Mouse (Mus musculus) ES-E14 (cell line): Measurements from ENCODE around the gene Fsd2. TPM values are rescaled to one million over a fixed set of nuclear protein-coding genes. Genes with fewer than 3 reads are reported as not detected.

Experiments used
- DNase-seq: peaks from one replicate; pipeline ENCODE4 v3.0.0-alpha.2; 2013; ENCODE audit warnings: low read depth, low spot score
- H3K27ac ChIP-seq: 2 replicates; pipeline ENCODE4 v1.5.1; 2012; ENCODE audit warnings: low read depth, mild to moderate bottlenecking, low read length, moderate library complexity, mixed read lengths; ENCODE audit not compliant: poor library complexity, insufficient read depth, severe bottlenecking
- H3K36me3 ChIP-seq: 2 replicates; pipeline ENCODE4 v1.6.1; 2012; ENCODE audit warnings: mild to moderate bottlenecking, low read length, moderate library complexity, mixed read lengths; ENCODE audit not compliant: control insufficient read depth, poor library complexity, insufficient read depth, severe bottlenecking
- H3K4me1 ChIP-seq, 2 experiments: fragments of 150-350 bp in 1 of 2; sonication (generic) in 1 of 2; 2 replicates each; pipeline ENCODE4 v1.6.1; 2012; ENCODE audit warnings: low read length in 2 of 2, mild to moderate bottlenecking in 1 of 2, mixed read lengths in 1 of 2; ENCODE audit not compliant: control insufficient read depth in 2 of 2, insufficient read depth in 2 of 2, poor library complexity in 1 of 2
- H3K4me3 ChIP-seq, 2 experiments: fragments of 150-350 bp in 1 of 2; sonication (generic) in 1 of 2; 2 replicates each; pipeline ENCODE4 v1.5.1; 2012; ENCODE audit warnings: low read length in 2 of 2, low read depth in 1 of 2, mild to moderate bottlenecking in 1 of 2, mixed read lengths in 1 of 2; ENCODE audit not compliant: insufficient read depth in 1 of 2, poor library complexity in 1 of 2, severe bottlenecking in 1 of 2
- H3K9ac ChIP-seq: 2 replicates; pipeline ENCODE4 v1.6.1; 2012; ENCODE audit warnings: low read depth, mild to moderate bottlenecking, low read length, mixed read lengths; ENCODE audit not compliant: poor library complexity, insufficient read depth, severe bottlenecking
- H3K9me3 ChIP-seq: fragments of 150-350 bp; sonication (generic); 2 replicates; pipeline ENCODE4 v1.6.1; 2012; ENCODE audit warnings: low read depth, mild to moderate bottlenecking, low read length; ENCODE audit not compliant: control insufficient read depth, insufficient read depth
- CHD2 ChIP-seq: IDR thresholded peaks from 2 replicates; pipeline ENCODE4 v1.6.1; 2014; ENCODE audit warnings: mild to moderate bottlenecking, low read depth, low read length, inconsistent platforms
- HCFC1 ChIP-seq: IDR thresholded peaks from 2 replicates; pipeline ENCODE4 v1.6.1; 2012; ENCODE audit warnings: low read length, inconsistent platforms, borderline replicate concordance; ENCODE audit not compliant: insufficient read depth
- MAFK ChIP-seq: IDR thresholded peaks from 2 replicates; pipeline ENCODE4 v1.6.1; 2014; ENCODE audit warnings: mild to moderate bottlenecking, low read depth, low read length, inconsistent platforms; ENCODE audit not compliant: insufficient read depth
- ZC3H11A ChIP-seq: IDR thresholded peaks from 2 replicates; pipeline ENCODE4 v1.6.1; 2012; ENCODE audit warnings: low read depth, mild to moderate bottlenecking, inconsistent platforms, low read length, borderline replicate concordance
- ZNF384 ChIP-seq: IDR thresholded peaks from 2 replicates; pipeline ENCODE4 v1.6.1; 2012; ENCODE audit warnings: low read depth, low read length, inconsistent platforms
- in situ Hi-C, 2 experiments: fragments of 600-800 bp; cut with MboI; formaldehyde crosslinking; loops; one replicate each; pipeline ENCODE4 v1.15.1; 2025; ENCODE audit warnings: low sequenced_read_pairs in 2 of 2, inconsistent platforms in 1 of 2; ENCODE audit not compliant: unreplicated experiment in 2 of 2
- total RNA-seq: library from RNA; depleted of rRNA; stranded (reverse); fragments of 300-350 nt; gene quantifications from 2 replicates; pipeline ENCODE4 v1.2.3, GENCODE M21; 2012

Gene Fsd2
- total RNA-seq, 1 experiment, result 0.09 TPM

GRCm38 (mm10) chr7:81597660-81598059, 30.9 kb upstream of the Fsd2 start:
- Histone ChIP-seq H3K9ac (no peak overlapping the region), H3K4me3 (no peak overlapping the region), H3K36me3 (peaks cover 46% of the 10 kb centered on the region), H3K9me3 (peaks cover 13% of the 10 kb centered on the region), H3K27ac (no peak overlapping the region), H3K4me1 (peaks cover 0 to 3% of the 10 kb centered on the region in 2 experiments; a peak in 1 of 4 replicates)
- TF ChIP-seq MAFK (no peak), HCFC1 (no peak), ZC3H11A (no peak), ZNF384 (no peak), CHD2 (no peak)
- no peak for DNase-seq
- in situ Hi-C loops, result no loop called here

DNA sequence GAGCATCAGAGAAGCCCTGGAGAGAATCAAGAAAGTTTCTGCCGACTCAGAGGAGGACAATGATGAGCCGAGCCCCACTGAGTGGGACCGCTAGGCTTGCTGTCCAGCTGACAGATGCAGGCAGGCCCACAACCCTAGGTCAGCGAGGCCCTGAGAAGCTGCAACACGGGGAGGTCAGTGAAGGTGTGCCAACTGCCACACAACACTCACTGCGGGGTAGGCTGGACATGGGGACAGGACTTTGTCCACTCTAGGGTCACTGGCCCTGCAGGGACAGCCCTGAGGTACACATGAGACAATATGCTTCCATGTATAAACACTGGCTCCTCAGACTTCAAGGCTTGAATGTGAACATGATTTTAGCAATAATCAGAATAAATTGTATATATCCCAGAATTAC, 29.3 kb upstream of the Fsd2 start:
- H3K27ac ChIP-seq, result no peak overlapping the region
- in situ Hi-C loops, result no loop called here
- no peak for TF ChIP-seq CHD2
- TF ChIP-seq HCFC1, result no peak
- no peak for TF ChIP-seq ZC3H11A
- TF ChIP-seq MAFK, result no peak
- TF ChIP-seq ZNF384, result no peak
- peaks cover 0 to 3% of the 10 kb centered on the region in 2 experiments; a peak in 1 of 4 replicates for H3K4me1 ChIP-seq
- H3K9me3 ChIP-seq, result peaks cover 13% of the 10 kb centered on the region
- H3K36me3 ChIP-seq, result peaks cover 55% of the 10 kb centered on the region
- H3K4me3 ChIP-seq, result no peak overlapping the region
- DNase-seq, result no peak
- no peak overlapping the region for H3K9ac ChIP-seq

- H3K27ac ChIP-seq, result no peak overlapping the region
- peaks cover 55% of the 10 kb centered on the region for H3K36me3 ChIP-seq
- peaks cover 0 to 3% of the 10 kb centered on the region in 2 experiments; a peak in 1 of 4 replicates for H3K4me1 ChIP-seq
- peaks cover 13% of the 10 kb centered on the region for H3K9me3 ChIP-seq
- H3K9ac ChIP-seq, result no peak overlapping the region
- H3K4me3 ChIP-seq, result no peak overlapping the region
- DNase-seq, result no peak
- no peak for TF ChIP-seq ZNF384
- no peak for TF ChIP-seq MAFK
- TF ChIP-seq CHD2, result no peak
- no peak for TF ChIP-seq HCFC1
- TF ChIP-seq ZC3H11A, result no peak
- in situ Hi-C loops, result no loop called here
Measured at GRCm38 (mm10) chr7:81595056-81595455, 28.3 kb upstream of the Fsd2 start.

GRCm38 (mm10) chr7:81593387-81593786, 26.6 kb upstream of the Fsd2 start:
- Histone ChIP-seq H3K4me1 (no peaks in the 10 kb centered on the region), H3K4me3 (no peak overlapping the region), H3K9me3 (peaks cover 13% of the 10 kb centered on the region), H3K9ac (no peak overlapping the region), H3K36me3 (peaks cover 55% of the 10 kb centered on the region), H3K27ac (no peak overlapping the region)
- in situ Hi-C loops, result no loop called here
- no peak for TF ChIP-seq ZC3H11A
- no peak for TF ChIP-seq CHD2
- no peak for TF ChIP-seq HCFC1
- no peak for TF ChIP-seq MAFK
- TF ChIP-seq ZNF384, result no peak
- DNase-seq, result no peak

- Histone ChIP-seq H3K9ac (no peak overlapping the region), H3K36me3 (peaks cover 49% of the 10 kb centered on the region), H3K4me3 (no peak overlapping the region), H3K9me3 (peaks cover 13% of the 10 kb centered on the region), H3K4me1 (no peaks in the 10 kb centered on the region), H3K27ac (no peak overlapping the region)
- no peak for DNase-seq
- TF ChIP-seq CHD2 (no peak), MAFK (no peak), ZC3H11A (no peak), ZNF384 (no peak), HCFC1 (no peak)
- in situ Hi-C loops, result no loop called here
Measured at GRCm38 (mm10) chr7:81592686-81593085, 25.9 kb upstream of the Fsd2 start.
